Mouse (Mus musculus) fat pad, adult 2 months (tissue): ENCODE data around the gene Otud1.

Source experiments
- DNase-seq: peaks from one replicate; pipeline ENCODE4 v3.0.0-alpha.2; 2011; ENCODE audit warnings: low read depth, low spot score; ENCODE audit errors: extremely low read depth

Gene Otud1

DNA sequence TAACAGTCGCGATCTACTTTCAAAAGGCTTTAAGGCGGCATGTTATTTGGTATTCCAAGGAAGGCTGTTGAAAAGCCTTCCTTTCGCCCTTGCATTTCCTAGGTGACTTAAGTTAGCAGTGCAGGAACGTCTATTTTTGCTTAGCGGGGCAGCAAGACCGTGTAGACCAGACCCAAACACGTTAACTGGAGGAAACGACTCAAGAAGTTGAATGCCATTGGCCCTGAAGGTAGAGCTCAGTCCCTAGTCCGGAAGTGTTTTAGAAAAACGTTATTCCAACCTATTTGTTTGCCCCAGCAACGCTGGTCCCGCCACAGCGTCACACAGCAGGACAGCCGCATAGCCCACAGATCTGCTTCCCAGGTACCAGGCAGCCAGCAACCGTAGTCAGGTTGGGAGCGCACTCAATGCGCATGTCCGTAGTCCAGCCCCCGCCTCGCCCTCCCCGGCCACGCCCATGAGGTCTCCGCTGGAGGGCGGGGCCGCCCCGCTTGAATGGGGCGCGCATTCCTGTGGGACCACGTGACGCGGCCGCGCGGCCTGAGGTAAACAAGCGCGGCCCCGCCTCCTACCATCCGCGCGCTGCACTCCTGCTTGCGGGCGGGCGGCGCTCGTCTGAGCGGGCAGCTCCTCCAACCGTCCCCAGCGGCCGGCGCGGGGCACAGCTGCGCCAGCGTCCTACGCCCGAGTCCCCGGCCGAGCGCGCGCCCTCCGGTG lies at the start of gene Otud1:
TSS of gene Otud1 (plus strand) at position 595 of the 717 bp plus-strand sequence.
- peak; percentile 26 for DNase-seq

GRCm38 (mm10) chr2:19607852-19608251 lies 49.7 kb upstream of the Otud1 start:
- no peak for DNase-seq

DNA sequence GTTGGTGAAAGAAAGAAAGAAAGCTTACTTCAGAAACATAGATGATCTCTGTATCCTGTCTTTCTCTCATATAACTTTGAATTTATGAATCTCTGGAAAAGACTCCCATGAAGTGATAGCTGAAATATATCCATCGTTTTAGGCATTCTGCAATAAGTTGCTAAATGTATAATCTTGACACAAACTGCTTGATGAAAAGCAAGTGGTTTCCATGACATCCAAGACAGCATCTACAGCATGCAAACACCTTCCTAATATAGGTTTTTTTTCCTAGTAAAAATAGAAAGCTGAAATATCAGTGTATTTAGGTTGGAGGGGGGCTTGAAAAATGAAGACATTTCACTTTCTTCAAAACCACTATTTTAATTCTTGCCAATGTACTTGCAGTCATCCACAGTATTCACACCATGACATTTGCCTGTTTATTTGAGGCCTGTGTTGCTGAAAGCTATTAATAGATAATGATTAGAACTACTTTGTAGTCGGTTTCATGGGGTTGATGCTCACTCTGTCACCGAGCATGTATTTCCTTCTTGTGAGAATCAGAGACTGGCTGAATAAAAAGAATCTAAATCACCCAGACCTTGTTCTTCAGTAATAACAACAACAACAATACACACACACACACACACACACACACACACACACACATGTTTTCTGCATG lies 49.0 kb upstream of the Otud1 start:
- no peak for DNase-seq

- no peak for DNase-seq
Observed at GRCm38 (mm10) chr2:19622041-19622440, 35.5 kb upstream of the Otud1 start.

GRCm38 (mm10) chr2:19627044-19627443 lies 30.5 kb upstream of the Otud1 start:
- no peak for DNase-seq

GRCm38 (mm10) chr2:19627920-19628608 lies 29.5 kb upstream of the Otud1 start:
- no peak for DNase-seq

GRCm38 (mm10) chr2:19630544-19630943 lies 27.0 kb upstream of the Otud1 start:
- no peak for DNase-seq

- DNase-seq: no peak
Observed at GRCm38 (mm10) chr2:19633406-19633920, 24.1 kb upstream of the Otud1 start.

GRCm38 (mm10) chr2:19645182-19645581 lies 12.4 kb upstream of the Otud1 start:
- no peak for DNase-seq

GRCm38 (mm10) chr2:19646144-19646543 lies 11.4 kb upstream of the Otud1 start:
- DNase-seq: no peak

DNA sequence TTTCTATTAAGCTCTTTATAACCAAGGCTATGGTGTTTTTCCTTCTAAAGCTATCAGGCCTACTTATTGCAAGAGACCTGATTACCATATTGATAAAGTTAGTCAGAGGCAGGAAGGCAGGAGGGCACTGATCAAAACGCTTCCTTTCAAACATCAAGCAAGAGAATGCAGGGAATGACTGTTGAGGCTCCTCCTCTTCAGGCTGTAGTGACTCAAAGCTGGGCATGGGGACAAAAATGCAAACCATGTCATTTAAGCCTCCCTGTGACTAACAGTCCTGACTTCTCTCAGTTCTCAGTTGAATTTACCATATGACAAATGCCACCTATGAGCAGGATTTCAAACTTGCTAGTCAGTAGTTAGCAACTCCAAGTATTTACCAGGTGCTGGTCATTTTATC lies 10.6 kb upstream of the Otud1 start:
- no peak for DNase-seq

GRCm38 (mm10) chr2:19656436-19656835 lies 1.1 kb upstream of the Otud1 start:
- DNase-seq: no peak

GRCm38 (mm10) chr2:19657881-19658589 lies 483 bp downstream of the Otud1 start:
- no peak for DNase-seq

- no peak for DNase-seq
Observed at GRCm38 (mm10) chr2:19658661-19659384, 1.3 kb downstream of the Otud1 start.

DNA sequence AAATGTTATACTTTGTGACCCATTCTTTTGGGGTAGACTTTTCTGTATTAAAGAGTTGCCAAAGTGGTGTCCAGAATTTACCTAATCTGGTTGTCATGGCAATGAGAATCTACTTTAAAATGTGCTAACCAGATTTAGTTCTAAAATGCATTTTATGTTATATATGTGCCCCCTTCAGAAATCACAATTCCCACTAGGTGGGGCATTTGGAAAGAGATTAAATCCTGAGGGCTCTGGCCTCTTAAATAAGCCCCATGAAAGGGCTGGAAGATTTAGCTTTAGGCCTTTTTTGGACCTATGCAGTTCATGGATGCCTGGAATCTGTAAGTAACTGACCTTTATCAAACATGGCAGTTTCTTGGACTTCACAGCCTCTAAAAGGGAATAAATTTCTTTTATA lies 3.3 kb downstream of the Otud1 start:
- DNase-seq: no peak

DNA sequence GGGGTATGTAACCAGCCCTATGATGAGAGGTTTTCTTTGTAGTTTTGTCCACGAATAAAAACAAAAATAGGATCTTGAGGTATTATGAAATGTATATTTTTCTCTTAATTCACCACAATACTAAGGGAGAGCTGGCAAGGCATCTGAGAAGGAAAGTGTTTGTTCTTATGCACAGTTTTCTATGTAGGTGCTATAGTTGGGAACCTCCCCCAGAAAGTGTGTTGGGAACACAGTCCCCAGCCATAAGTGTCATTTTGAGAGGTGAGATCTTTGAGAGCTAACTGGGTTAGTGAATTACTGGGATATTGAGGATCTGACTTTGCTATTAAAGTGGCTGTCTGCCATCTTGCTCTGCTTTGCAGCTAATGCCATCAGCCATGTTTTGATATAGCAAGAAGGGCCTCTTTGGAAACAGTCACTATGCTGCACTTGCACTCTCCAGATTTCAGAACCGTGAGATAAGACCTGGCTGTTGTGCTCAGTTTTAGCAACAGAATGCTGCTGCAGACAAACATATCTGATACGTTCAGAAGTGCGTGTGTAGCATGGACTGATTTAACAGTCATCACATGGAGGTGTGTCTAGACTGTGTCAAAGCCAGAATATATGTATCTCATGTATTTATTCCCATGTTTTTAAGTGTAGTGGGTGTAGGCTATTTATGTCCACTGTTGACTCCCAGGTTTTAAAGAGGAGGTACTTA lies 5.7 kb downstream of the Otud1 start:
- no peak for DNase-seq

- DNase-seq: no peak
Observed at GRCm38 (mm10) chr2:19664147-19664546, 6.6 kb downstream of the Otud1 start.

DNA sequence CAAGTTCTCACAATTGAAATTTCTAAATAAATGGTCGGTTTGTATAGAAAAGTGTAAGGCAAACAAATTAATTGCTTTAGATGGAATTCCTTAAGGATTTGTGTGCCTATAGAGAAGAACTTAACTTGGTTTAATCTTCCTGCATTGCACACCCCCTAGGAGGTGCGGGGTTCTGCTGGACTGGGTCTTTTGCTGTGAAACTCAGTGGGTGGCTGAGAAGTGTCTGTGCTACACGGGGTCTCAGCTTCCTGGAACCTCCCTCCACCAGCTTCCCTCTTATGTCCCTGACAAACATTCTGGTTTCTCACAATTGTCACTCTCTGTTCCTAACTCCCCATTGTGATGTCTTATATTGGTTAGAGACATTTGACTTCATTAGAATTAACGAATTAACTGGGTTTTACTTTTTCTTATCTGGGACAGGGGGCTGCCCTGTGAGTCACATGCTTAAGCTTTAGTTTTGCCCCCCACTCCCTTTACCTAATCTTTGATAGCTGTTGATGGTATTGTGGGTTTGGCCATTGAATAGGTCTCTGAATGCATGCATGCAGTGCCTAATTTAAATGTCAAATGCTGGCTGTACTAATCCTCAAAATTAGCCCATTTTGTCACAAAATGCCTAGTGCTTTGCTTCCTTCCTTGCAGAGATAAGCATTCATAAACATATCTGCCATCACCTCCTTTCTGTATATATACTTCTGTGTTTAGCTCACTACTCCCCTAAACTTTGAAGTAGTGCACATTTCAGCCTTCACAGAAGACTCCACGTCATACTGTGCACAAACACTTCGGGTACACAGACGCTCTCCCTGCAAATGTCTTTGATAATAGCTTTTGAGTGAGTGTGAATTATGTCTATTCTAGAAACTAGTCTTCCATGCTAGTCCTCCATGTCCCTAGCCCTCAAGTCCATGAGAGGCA lies 7.3 kb downstream of the Otud1 start:
- DNase-seq: no peak

DNA sequence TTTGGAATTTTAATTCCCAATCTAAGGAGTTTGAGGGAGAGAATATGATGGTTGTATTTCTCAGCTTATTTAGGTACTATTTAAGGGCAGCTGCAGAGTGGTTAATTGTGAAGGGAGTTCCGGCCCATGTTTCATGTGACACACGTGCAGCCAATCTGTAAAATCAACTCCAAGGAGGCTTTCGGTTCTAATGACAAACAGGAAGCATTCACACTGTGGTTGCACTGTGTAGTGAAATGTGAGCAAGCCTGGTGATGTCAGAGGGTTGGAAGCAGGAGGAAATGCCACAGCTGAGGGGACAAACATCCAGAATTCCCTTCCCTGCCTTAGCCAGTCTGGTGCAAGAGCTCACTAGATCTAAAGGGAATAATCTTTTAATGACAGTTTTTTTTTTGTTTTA lies 8.3 kb downstream of the Otud1 start:
- no peak for DNase-seq
